Mouse (Mus musculus) lung, embryonic 14.5 days (tissue): ENCODE data around the gene Nsun3. TPM values are rescaled to one million over a fixed set of nuclear protein-coding genes. Genes with fewer than 3 reads are reported as not detected.
"Not testable (repeated sequence)": the region's sequence is repeated elsewhere in the genome, so short reads cannot be mapped to it uniquely, and the experiment has no call there.

ENCODE experiments used
- ATAC-seq: fragments of 200-750 bp; cut with Nextera tagmentation; 2 replicates; pipeline ENCODE4 v1.8.0; 2017; ENCODE audit warnings: mild to moderate bottlenecking, moderate TSS enrichment, moderate library complexity; ENCODE audit not compliant: insufficient read depth
- DNase-seq: peaks from one replicate; pipeline ENCODE4 v3.0.0-alpha.2; 2015
- H3K27ac ChIP-seq: fragments of 300-500 bp; sonication (generic); 2 replicates; pipeline ENCODE4 v1.5.1; 2014; ENCODE audit warnings: low read depth, mild to moderate bottlenecking, moderate library complexity
- H3K27me3 ChIP-seq: fragments of 300-500 bp; sonication (generic); 2 replicates; pipeline ENCODE4 v1.6.1; 2014; ENCODE audit warnings: low read length, control low read depth; ENCODE audit not compliant: insufficient read depth
- H3K36me3 ChIP-seq: fragments of 300-500 bp; sonication (generic); 2 replicates; pipeline ENCODE4 v1.6.1; 2014; ENCODE audit warnings: control low read depth; ENCODE audit not compliant: insufficient read depth
- H3K4me1 ChIP-seq: fragments of 300-500 bp; sonication (generic); 2 replicates; pipeline ENCODE4 v1.6.1; 2014; ENCODE audit warnings: antibody characterized with exemption, control low read depth; ENCODE audit not compliant: insufficient read depth
- H3K4me2 ChIP-seq: fragments of 300-500 bp; sonication (generic); 2 replicates; pipeline ENCODE4 v1.6.1; 2014; ENCODE audit warnings: mild to moderate bottlenecking
- H3K4me3 ChIP-seq: fragments of 300-500 bp; sonication (generic); 2 replicates; pipeline ENCODE4 v1.5.1; 2014; ENCODE audit warnings: low read depth, low read length
- H3K9ac ChIP-seq: fragments of 300-500 bp; sonication (generic); 2 replicates; pipeline ENCODE4 v1.6.1; 2014
- H3K9me3 ChIP-seq: fragments of 300-500 bp; sonication (generic); 2 replicates; pipeline ENCODE4 v1.6.1; 2016; ENCODE audit warnings: low read depth, low read length, control low read depth
- CTCF ChIP-seq: IDR thresholded peaks from 2 replicates; pipeline ENCODE4 v1.5.1; 2016; ENCODE audit warnings: antibody characterized with exemption, low read depth
- WGBS: fragments of 180-500 bp; shearing (Covaris S2); extraction: QIAGEN DNeasy Blood & Tissue Kit; methylation state at CpG from one replicate; pipeline ENCODE4 v1.1.7; 2014; 5-methylcytosine and 5-hydroxymethylcytosine counted together
- polyA plus RNA-seq: library from polyadenylated mRNA; unstranded; fragments of >200 nt; fragmentation: Nextera tagmentation; extraction: Ambion mirVana; gene quantifications from 2 replicates; pipeline ENCODE4 v1.2.1, GENCODE M21; 2014

The Nsun3 gene
- polyA plus RNA-seq, 1 experiment from 2014 or later, result 9.8 TPM

DNA sequence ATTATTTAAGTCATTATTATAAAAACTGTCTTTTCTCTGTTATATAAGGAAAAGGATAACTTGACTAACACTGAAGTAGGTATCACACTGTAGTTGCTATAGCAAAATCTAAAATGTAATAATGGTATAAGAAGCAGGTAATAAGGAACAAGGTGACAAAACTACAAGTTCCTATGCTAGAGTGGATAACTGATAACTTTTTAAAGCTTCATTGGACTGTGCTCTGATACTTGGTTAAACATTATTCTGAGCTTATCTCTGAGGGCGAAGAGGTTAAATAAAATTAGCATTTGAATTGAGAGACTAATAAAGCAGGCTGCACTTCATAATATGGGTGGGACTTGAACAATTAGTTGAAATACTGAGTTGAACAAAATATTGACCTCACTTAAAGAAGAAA lies 33.0 kb downstream of the Nsun3 start:
- ATAC-seq (no peak), DNase-seq (no peak)
- Histone ChIP-seq H3K4me1 (no peaks in the 10 kb centered on the region), H3K4me2 (no peak overlapping the region), H3K27me3 (no peaks in the 10 kb centered on the region), H3K4me3 (no peak overlapping the region), H3K9ac (no peak overlapping the region), H3K36me3 (no peaks in the 10 kb centered on the region), H3K9me3 (no peaks in the 10 kb centered on the region), H3K27ac (no peak overlapping the region)
- no peak for TF ChIP-seq CTCF
- 80% methylated on average over 1 of the region's 1 CpGs for WGBS

GRCm38 (mm10) chr16:62753079-62753478 lies 33.5 kb downstream of the Nsun3 start:
- no peaks in the 10 kb centered on the region for H3K36me3 ChIP-seq
- DNase-seq, result no peak
- H3K27me3 ChIP-seq, result no peaks in the 10 kb centered on the region
- H3K4me1 ChIP-seq, result no peaks in the 10 kb centered on the region
- no peaks in the 10 kb centered on the region for H3K9me3 ChIP-seq
- no peak overlapping the region for H3K9ac ChIP-seq
- no peak overlapping the region for H3K4me3 ChIP-seq
- ATAC-seq, result no peak
- no peak for TF ChIP-seq CTCF
- H3K27ac ChIP-seq, result no peak overlapping the region
- 89% methylated on average over 4 of the region's 4 CpGs for WGBS
- H3K4me2 ChIP-seq, result no peak overlapping the region

DNA sequence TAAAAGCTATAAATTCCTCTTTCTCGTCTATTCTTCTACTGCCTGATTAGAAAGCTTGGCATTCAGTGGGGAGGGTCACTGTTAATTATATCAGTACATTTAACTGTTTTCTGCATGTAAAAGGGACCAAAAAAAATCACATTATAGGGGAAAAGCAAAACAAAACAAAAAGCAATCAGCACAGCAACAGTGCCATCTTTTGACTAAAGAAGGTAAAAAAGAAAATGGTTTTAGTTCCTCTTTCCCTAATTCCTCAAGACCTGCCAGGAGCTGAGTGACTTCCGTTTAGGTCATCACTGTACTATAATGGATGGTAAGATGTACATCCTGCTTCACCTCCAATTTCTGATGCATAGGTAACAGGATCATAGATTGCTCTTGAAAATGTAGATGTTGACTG lies 40.7 kb downstream of the Nsun3 start:
- no peaks in the 10 kb centered on the region for H3K4me1 ChIP-seq
- TF ChIP-seq CTCF, result no peak
- no peak overlapping the region for H3K4me2 ChIP-seq
- H3K9me3 ChIP-seq, result no peaks in the 10 kb centered on the region
- H3K27me3 ChIP-seq, result no peaks in the 10 kb centered on the region
- no peak for ATAC-seq
- no peak overlapping the region for H3K27ac ChIP-seq
- WGBS, result 71% methylated on average over 2 of the region's 2 CpGs
- H3K9ac ChIP-seq, result no peak overlapping the region
- H3K4me3 ChIP-seq, result no peak overlapping the region
- H3K36me3 ChIP-seq, result no peaks in the 10 kb centered on the region
- DNase-seq, result peak; percentile 11

GRCm38 (mm10) chr16:62734359-62734758 lies 52.3 kb downstream of the Nsun3 start:
- Histone ChIP-seq H3K36me3 (peaks cover 4% of the 10 kb centered on the region; the same call in 1 of the 2 replicates), H3K9me3 (no peaks in the 10 kb centered on the region), H3K4me3 (no peak overlapping the region), H3K27ac (no peak overlapping the region), H3K9ac (no peak overlapping the region), H3K4me2 (no peak overlapping the region), H3K4me1 (no peaks in the 10 kb centered on the region), H3K27me3 (no peaks in the 10 kb centered on the region)
- TF ChIP-seq CTCF, result no peak
- 86% methylated on average over 1 of the region's 1 CpGs for WGBS
- no peak for DNase-seq
- ATAC-seq, result no peak

GRCm38 (mm10) chr16:62730291-62730690 lies 56.3 kb downstream of the Nsun3 start:
- H3K4me2 ChIP-seq, result no peak overlapping the region
- DNase-seq, result no peak
- no peaks in the 10 kb centered on the region for H3K9me3 ChIP-seq
- no peaks in the 10 kb centered on the region for H3K4me1 ChIP-seq
- H3K27ac ChIP-seq, result no peak overlapping the region
- WGBS, result 90% methylated on average over 4 of the region's 4 CpGs
- H3K36me3 ChIP-seq, result peaks cover 4% of the 10 kb centered on the region; the same call in 1 of the 2 replicates
- H3K4me3 ChIP-seq, result no peak overlapping the region
- no peaks in the 10 kb centered on the region for H3K27me3 ChIP-seq
- H3K9ac ChIP-seq, result no peak overlapping the region
- no peak for ATAC-seq
- no peak for TF ChIP-seq CTCF

GRCm38 (mm10) chr16:62729846-62730245 lies 56.8 kb downstream of the Nsun3 start:
- no peak overlapping the region for H3K9ac ChIP-seq
- peaks cover 2% of the 10 kb centered on the region; the same call in 1 of the 2 replicates for H3K36me3 ChIP-seq
- no peaks in the 10 kb centered on the region for H3K4me1 ChIP-seq
- no peak overlapping the region for H3K4me2 ChIP-seq
- H3K9me3 ChIP-seq, result no peaks in the 10 kb centered on the region
- no peak for TF ChIP-seq CTCF
- 68% methylated on average over 3 of the region's 3 CpGs for WGBS
- ATAC-seq, result no peak
- H3K27ac ChIP-seq, result no peak overlapping the region
- DNase-seq, result no peak
- H3K27me3 ChIP-seq, result no peaks in the 10 kb centered on the region
- H3K4me3 ChIP-seq, result no peak overlapping the region

- H3K27ac ChIP-seq, DNase-seq, H3K27me3 ChIP-seq, H3K9me3 ChIP-seq, H3K36me3 ChIP-seq, ATAC-seq, H3K4me1 ChIP-seq, H3K9ac ChIP-seq, H3K4me3 ChIP-seq, H3K4me2 ChIP-seq: not testable (repeated sequence)
- 85% methylated on average over 8 of the region's 11 CpGs for WGBS
These were observed 68.4 kb downstream of the Nsun3 start for GRCm38 (mm10) chr16:62718255-62718654.

DNA sequence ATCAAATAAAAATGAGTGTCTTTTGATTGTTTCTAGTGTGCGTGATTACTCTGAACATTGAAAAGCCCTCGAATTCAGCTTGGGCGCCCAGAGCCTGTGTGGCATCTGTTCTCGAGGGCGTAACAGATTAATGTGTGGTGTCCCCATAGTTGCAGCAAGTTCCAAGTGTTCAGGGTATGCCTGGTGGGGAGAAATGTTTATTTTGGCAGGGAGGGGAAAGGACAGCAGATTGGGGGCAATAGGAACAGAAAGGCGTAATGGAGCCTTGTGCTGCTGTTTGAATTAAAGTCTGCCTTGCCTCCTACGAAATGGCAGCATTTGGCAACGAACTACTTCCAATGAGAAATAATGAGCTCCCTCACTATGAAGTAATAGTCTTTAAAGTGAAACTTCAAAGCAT lies 96.2 kb downstream of the Nsun3 start:
- no peak for TF ChIP-seq CTCF
- H3K36me3 ChIP-seq, result no peaks in the 10 kb centered on the region
- H3K4me1 ChIP-seq, result no peaks in the 10 kb centered on the region
- ATAC-seq, result no peak
- no peaks in the 10 kb centered on the region for H3K9me3 ChIP-seq
- no peaks in the 10 kb centered on the region for H3K27me3 ChIP-seq
- no peak overlapping the region for H3K27ac ChIP-seq
- DNase-seq, result no peak
- H3K4me3 ChIP-seq, result no peak overlapping the region
- 78% methylated on average over 8 of the region's 8 CpGs for WGBS
- H3K4me2 ChIP-seq, result no peak overlapping the region
- no peak overlapping the region for H3K9ac ChIP-seq
